Mouse (Mus musculus) embryonic facial prominence, embryonic 15.5 days (tissue): ENCODE data around the gene Ctrc. TPM values are rescaled to one million over a fixed set of nuclear protein-coding genes. Genes with fewer than 3 reads are reported as not detected.

Experiments used
- ATAC-seq: fragments of 200-750 bp; cut with Nextera tagmentation; 2 replicates; pipeline ENCODE4 v1.8.0; 2017; ENCODE audit warnings: low read depth, moderate TSS enrichment; ENCODE audit not compliant: insufficient number of reproducible peaks, low FRiP score, low TSS enrichment
- H3K27ac ChIP-seq: fragments of 300-500 bp; sonication (generic); replicated peaks from 2 replicates; pipeline ENCODE4 v1.5.1; 2015; ENCODE audit warnings: mild to moderate bottlenecking, inconsistent platforms
- H3K27me3 ChIP-seq: fragments of 300-500 bp; sonication (generic); 2 replicates; pipeline ENCODE4 v1.6.1; 2015; ENCODE audit warnings: inconsistent platforms
- H3K36me3 ChIP-seq: fragments of 300-500 bp; sonication (generic); 2 replicates; pipeline ENCODE4 v1.6.1; 2015; ENCODE audit warnings: mild to moderate bottlenecking, inconsistent platforms
- H3K4me1 ChIP-seq: fragments of 300-500 bp; sonication (generic); 2 replicates; pipeline ENCODE4 v1.6.1; 2015; ENCODE audit warnings: inconsistent platforms
- H3K4me2 ChIP-seq: fragments of 300-500 bp; sonication (generic); replicated peaks from 2 replicates; pipeline ENCODE4 v1.6.1; 2015; ENCODE audit warnings: mild to moderate bottlenecking, inconsistent platforms
- H3K4me3 ChIP-seq: fragments of 300-500 bp; sonication (generic); replicated peaks from 2 replicates; pipeline ENCODE4 v1.5.1; 2015; ENCODE audit warnings: mild to moderate bottlenecking, inconsistent platforms
- H3K9ac ChIP-seq: fragments of 300-500 bp; sonication (generic); 2 replicates; pipeline ENCODE4 v1.6.1; 2015; ENCODE audit warnings: inconsistent platforms
- H3K9me3 ChIP-seq: fragments of 300-500 bp; sonication (generic); replicated peaks from 2 replicates; pipeline ENCODE4 v1.6.1; 2016; ENCODE audit warnings: inconsistent platforms
- WGBS: fragments of 180-500 bp; shearing (Covaris S2); methylation state at CpG from one replicate; pipeline ENCODE4 v1.1.7; 2015; 5-methylcytosine and 5-hydroxymethylcytosine counted together
- polyA plus RNA-seq: library from polyadenylated mRNA; unstranded; fragments of >200 nt; fragmentation: Nextera tagmentation; extraction: Ambion mirVana; gene quantifications from 2 replicates; pipeline ENCODE4 v1.2.1, GENCODE M21; 2015

The Ctrc gene
- polyA plus RNA-seq, 1 experiment from 2014 or later: not detected

DNA sequence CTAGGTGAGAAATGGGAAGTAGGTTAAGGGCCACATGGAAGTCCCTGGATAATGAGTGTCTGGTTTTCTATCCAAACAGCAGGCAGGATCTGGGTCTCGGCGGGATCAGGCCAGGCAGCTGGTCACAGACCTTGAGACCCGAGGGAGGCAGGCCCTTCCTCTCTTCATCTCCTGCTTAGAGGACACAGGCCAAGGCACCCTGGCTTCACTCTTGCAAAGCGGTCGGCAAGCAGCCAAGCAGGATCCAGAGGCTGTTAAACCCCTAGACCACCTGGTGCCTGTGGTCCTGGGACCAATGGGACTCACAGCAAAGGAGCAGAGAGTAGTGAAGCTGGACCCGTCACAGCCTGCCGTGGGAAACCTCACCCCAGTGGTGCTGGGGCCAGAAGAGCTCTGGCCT is 49.8 kb downstream of the Ctrc start:
- H3K27ac ChIP-seq: no peak overlapping the region
- H3K9ac ChIP-seq: no peak overlapping the region
- 87% methylated on average over 7 of the region's 7 CpGs for WGBS
- peaks cover 7% of the 10 kb centered on the region; the same call in 1 of the 2 replicates for H3K36me3 ChIP-seq
- no peak for ATAC-seq
- H3K4me2 ChIP-seq: no peak overlapping the region
- H3K4me1 ChIP-seq: peaks cover 22% of the 10 kb centered on the region
- H3K27me3 ChIP-seq: no peaks in the 10 kb centered on the region
- H3K9me3 ChIP-seq: no peaks in the 10 kb centered on the region
- H3K4me3 ChIP-seq: no peak overlapping the region

DNA sequence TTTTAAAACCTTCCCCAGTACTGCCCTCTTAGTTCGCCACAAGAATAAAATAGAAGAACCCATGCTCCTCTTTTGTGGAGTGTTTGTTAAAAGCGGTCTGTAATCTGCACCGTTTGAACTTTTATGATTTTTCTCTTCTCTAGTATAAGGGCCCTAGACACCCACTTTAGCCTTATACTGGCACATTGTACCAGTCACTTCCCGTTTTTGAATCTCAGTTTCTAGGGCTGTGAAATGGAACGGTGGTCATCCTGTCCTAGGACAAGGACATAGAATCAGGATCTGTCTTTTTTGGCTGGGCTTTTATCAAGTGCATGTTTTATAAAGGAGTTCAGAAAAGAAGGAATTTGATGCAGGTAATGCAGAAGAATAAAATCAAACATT is 52.0 kb downstream of the Ctrc start:
- Histone ChIP-seq H3K9ac (peak overlapping the region; percentile 4; the same call in 1 of the 2 replicates), H3K4me2 (peak overlapping the region; percentile 47), H3K4me1 (peaks cover 32% of the 10 kb centered on the region), H3K27me3 (no peaks in the 10 kb centered on the region), H3K27ac (peak overlapping the region; percentile 95), H3K9me3 (no peaks in the 10 kb centered on the region), H3K4me3 (peak overlapping the region; percentile 77), H3K36me3 (peaks cover 7% of the 10 kb centered on the region; the same call in 1 of the 2 replicates)
- WGBS: 14% methylated on average over 5 of the region's 5 CpGs
- no peak for ATAC-seq

DNA sequence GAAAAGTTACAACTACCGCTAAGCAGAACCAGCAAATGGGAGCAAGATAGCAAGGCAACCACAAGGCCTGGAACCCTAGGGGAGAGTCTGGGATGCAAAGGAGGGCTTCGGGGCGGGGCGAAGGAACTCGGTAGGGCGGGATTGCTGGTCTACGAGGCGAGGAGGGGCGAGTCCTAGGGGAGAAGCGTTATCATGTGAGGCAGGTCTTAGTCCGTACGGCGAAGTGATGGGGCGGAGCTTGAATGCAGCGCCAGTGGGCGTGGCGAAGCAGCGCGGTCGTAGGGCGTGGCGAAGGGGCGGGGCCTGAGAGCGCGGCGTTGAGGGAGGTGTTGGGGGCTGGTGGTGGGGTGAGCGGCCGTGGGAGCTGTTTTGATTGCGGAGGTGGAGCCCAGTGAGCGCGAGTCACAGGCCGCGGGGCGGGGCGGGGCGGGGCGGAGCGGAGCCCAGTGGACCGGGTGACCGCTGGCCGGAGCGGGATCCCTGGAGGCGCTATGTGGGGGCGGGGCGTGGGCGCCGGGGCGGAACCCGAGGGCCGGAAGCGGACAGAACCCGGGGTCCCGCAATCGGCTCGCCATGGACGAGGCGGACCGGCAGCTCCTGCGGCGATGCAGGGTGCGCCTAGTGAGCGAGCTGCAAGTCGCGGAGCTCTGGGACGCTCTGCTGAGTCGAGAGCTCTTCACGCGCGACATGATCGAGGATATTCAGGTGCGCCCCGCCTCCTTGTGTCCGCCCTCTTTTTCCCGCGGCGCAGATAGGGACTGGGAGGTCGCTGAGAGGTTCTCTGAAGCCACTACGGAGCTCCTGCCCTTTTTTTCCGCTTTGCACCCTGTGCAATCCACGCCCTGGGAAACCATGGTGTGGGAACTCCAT is 52.6 kb downstream of the Ctrc start, which contains the start of gene Casp9:
Gene Casp9, plus strand, starts transcription at position 331 of the 870 bp plus-strand sequence.
- peak; percentile 88 for ATAC-seq
- under 1% methylated on average over 75 of the region's 80 CpGs for WGBS
- Histone ChIP-seq H3K27me3 (no peaks in the 10 kb centered on the region), H3K36me3 (peaks cover 7% of the 10 kb centered on the region; the same call in 1 of the 2 replicates), H3K4me3 (peak within 1 kb of the TSS; percentile 77), H3K4me1 (peaks cover 32% of the 10 kb centered on the region), H3K4me2 (peak within 1 kb of the TSS; percentile 47), H3K9ac (peak within 1 kb of the TSS; percentile 24), H3K27ac (peak within 1 kb of the TSS; percentile 95), H3K9me3 (no peaks in the 10 kb centered on the region)

DNA sequence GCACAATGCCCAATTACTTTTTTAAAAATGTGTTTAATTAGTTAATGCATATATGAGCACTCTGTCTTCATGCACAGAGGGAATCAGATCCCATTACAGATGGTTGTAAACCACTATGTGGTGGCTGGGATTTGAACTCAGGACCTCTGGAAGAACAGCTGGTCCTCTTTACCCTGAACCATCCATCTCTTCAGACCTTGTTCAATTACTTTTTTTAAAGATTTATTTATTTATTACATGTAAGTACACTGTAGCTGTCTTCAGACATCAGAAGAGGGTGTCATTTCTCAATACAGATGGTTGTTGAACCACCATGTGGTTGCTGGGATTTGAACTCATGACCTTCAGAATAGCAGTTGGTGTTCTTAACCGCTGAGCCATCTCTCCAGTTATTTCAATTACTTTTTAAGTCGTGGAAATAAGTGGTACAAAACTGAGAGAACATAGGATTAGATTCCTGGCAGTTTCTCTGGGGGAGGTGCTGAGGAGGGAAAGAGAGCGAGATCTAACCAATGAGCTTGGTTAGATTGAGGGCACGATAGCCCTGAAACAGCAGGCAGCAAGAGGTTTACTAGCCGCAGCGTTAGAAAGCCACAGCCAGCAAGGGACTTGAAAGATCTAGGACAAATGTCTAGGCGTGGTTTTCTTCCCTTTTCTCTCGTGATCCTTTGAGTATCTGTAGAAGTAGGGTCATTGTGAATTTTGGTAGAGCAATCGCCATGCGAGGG is 53.4 kb downstream of the Ctrc start:
- Histone ChIP-seq H3K27me3 (no peaks in the 10 kb centered on the region), H3K4me2 (peak overlapping the region; percentile 47), H3K9ac (peak overlapping the region; percentile 24; the same call in 1 of the 2 replicates), H3K36me3 (peaks cover 7% of the 10 kb centered on the region; the same call in 1 of the 2 replicates), H3K9me3 (no peaks in the 10 kb centered on the region), H3K4me3 (peak overlapping the region; percentile 77), H3K4me1 (peaks cover 32% of the 10 kb centered on the region), H3K27ac (peak overlapping the region; percentile 95)
- WGBS: 8% methylated on average over 10 of the region's 10 CpGs
- no peak for ATAC-seq

DNA sequence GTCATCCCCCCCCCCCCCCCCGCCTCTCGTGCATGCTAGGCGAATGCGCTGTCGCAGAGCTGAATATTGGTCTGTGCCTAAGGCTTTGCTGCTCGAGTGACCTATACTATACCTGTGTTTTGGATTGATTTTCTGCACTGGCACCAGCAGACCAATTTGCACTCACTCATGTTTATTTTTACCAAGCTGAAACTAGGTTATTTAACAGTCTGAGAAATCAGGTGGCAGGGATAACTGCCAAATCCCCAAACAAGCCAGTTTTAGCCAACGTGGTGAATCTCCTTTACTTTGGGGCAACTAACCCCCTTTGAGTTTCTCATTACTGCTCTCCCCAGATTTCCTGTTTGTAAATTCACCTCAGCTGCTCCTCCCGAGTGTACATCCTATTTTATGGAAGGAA is 54.2 kb downstream of the Ctrc start:
- H3K36me3 ChIP-seq: peaks cover 7% of the 10 kb centered on the region; the same call in 1 of the 2 replicates
- H3K4me1 ChIP-seq: peaks cover 35% of the 10 kb centered on the region
- 81% methylated on average over 8 of the region's 8 CpGs for WGBS
- no peak overlapping the region for H3K4me3 ChIP-seq
- no peak overlapping the region for H3K9ac ChIP-seq
- H3K27ac ChIP-seq: no peak overlapping the region
- no peaks in the 10 kb centered on the region for H3K9me3 ChIP-seq
- no peaks in the 10 kb centered on the region for H3K27me3 ChIP-seq
- no peak for ATAC-seq
- no peak overlapping the region for H3K4me2 ChIP-seq

DNA sequence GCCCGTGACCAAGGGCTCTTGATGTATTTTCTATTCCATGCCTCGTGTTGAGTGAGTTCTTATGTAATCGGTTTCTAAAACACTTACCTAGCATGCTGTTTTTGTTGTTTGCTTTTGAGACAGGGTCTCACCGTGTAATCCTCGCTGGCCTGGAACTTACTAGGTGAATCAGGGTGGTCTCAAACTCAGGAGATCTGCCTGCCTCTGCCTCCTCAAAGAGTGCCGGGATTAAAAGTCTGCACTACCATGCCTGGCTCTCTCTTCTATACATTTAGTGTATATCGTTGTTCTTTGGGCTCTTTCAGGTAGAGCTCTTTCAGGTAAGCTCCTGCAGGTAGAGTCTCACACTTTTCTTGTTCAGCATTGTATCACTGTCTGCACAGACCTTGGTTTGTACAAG is 54.7 kb downstream of the Ctrc start:
- Histone ChIP-seq H3K9me3 (no peaks in the 10 kb centered on the region), H3K27ac (peak overlapping the region; percentile 78; the same call in 1 of the 2 replicates), H3K36me3 (0 out of 2 replicates have a peak, but pooled peaks cover 3% of the 10 kb centered on the region), H3K4me1 (peaks cover 33% of the 10 kb centered on the region), H3K4me2 (no peak overlapping the region), H3K27me3 (no peaks in the 10 kb centered on the region), H3K9ac (no peak overlapping the region), H3K4me3 (no peak overlapping the region)
- ATAC-seq: no peak
- WGBS: 91% methylated on average over 7 of the region's 7 CpGs

DNA sequence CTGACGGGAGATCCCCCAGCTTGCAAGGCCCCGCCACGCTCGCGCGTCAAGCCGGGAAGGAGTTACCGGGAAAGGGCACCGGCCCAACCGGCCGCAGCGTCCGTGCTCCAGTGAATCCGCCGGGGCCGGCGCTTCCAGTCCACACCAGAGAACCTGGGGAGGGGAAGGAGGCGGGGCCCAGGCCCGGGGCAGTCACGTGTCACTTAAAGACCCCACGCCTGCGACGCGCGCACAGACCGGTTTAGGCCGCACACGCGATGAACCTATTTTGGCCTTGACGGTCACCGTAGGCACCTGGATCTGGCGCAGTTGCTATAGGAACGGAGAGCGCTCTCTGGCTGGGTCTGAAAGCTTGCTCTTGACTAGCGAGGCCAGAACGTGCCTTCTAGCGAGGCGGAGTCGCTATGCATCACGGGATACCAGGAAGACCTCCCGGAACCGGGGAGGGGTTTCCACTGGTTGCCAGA is 55.6 kb downstream of the Ctrc start, which contains the start of gene Dnajc16:
Gene Dnajc16, minus strand, starts transcription at position 408 of the 467 bp plus-strand sequence.
- peak within 1 kb of the TSS; percentile 97 for H3K4me3 ChIP-seq
- under 1% methylated on average over 42 of the region's 42 CpGs for WGBS
- ATAC-seq: peak; percentile 91

DNA sequence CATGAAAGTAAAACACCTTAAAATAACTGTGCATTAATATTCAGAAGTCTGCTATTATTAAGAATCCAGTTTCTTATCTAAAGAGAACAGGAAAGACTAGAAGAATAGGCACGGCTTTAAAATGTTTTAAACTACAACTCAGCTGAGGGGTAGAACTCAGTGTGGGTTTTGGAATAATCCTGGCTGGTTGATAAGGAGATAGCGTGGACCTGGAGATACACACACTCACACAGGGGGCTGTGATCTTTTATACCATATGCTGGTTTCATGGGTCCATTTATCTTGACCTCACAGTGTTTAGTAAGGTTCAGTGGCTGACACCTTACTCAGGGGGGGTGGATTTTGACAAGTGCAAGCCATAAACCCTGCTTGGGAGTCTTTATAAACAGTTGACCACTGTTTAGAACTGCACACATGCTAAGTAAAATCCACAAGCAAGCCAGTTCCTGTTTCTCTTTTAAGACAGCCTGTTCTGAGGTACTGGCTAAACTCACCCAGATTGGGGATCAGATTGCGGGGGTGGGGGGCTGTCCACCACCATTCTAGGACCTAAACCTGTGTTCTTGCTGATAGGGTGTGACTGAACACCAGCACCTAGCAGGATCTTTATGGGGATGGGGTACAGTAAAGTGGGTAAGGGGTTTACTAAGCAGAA is 56.5 kb downstream of the Ctrc start:
- H3K27me3 ChIP-seq: no peaks in the 10 kb centered on the region
- WGBS: 55% methylated on average over 3 of the region's 3 CpGs
- peak overlapping the region; percentile 78; the same call in 1 of the 2 replicates for H3K27ac ChIP-seq
- ATAC-seq: no peak
- H3K4me2 ChIP-seq: peak overlapping the region; percentile 76
- H3K4me1 ChIP-seq: peaks cover 19% of the 10 kb centered on the region
- H3K4me3 ChIP-seq: peak overlapping the region; percentile 97
- H3K36me3 ChIP-seq: 0 out of 2 replicates have a peak, but pooled peaks cover 16% of the 10 kb centered on the region
- H3K9ac ChIP-seq: peak overlapping the region; percentile 87
- no peaks in the 10 kb centered on the region for H3K9me3 ChIP-seq

More for the DNA sequence above, 55.6 kb downstream of the Ctrc start, which contains the start of gene Dnajc16:
- H3K9me3 ChIP-seq: no peaks in the 10 kb centered on the region
- peak within 1 kb of the TSS; percentile 87 for H3K9ac ChIP-seq
- no peaks in the 10 kb centered on the region for H3K27me3 ChIP-seq
- 0 out of 2 replicates have a peak, but pooled peaks cover 7% of the 10 kb centered on the region for H3K36me3 ChIP-seq
- H3K4me1 ChIP-seq: peaks cover 28% of the 10 kb centered on the region
- peak within 1 kb of the TSS; percentile 78 for H3K27ac ChIP-seq
- H3K4me2 ChIP-seq: peak within 1 kb of the TSS; percentile 76

DNA sequence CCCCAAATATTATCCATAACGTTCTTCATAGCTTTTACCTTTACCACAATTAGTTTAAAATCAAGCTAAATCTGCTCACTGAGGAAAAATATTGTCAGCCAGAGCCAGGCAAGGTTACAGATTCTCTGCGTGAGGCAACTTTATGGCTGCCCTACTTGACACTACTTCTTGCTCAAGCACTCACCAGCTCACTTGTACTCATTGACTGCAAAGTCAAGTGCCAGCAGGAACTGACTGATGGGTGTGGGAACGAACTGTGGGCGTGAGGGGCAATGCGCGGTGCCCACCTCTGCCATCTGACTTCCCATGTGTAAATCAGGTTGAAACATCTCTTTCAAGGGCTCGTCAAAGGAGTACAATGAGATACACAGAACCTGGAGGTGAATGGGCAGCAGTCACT is 58.7 kb downstream of the Ctrc start:
- ATAC-seq: no peak
- H3K9me3 ChIP-seq: no peaks in the 10 kb centered on the region
- H3K27ac ChIP-seq: 0 out of 2 replicates have a peak overlapping the region, but pooled peaks have one; percentile 28
- no peak overlapping the region for H3K4me2 ChIP-seq
- no peak overlapping the region for H3K9ac ChIP-seq
- 89% methylated on average over 7 of the region's 7 CpGs for WGBS
- H3K4me3 ChIP-seq: no peak overlapping the region
- peaks cover 38% of the 10 kb centered on the region for H3K36me3 ChIP-seq
- peaks cover 14% of the 10 kb centered on the region for H3K4me1 ChIP-seq
- H3K27me3 ChIP-seq: no peaks in the 10 kb centered on the region

DNA sequence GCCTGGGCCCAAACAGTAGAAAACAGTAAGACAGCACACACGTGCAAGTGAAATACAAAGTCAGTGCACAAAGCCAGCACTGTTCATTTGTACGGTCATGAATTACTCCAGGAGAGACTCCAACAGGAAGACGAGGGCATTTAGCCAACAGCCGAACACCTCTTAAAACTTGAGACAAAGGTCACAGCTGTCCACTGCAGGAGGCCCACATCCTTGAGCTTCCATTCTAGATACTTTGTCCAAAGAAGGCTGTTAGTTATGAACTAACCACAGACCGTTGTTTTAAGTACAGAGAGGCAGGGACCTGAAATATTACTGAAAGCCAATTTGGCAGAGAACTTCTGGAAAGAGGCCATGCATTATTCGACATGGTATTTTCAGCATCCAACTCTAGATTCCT is 59.1 kb downstream of the Ctrc start:
- Histone ChIP-seq H3K27ac (peak overlapping the region; percentile 28; the same call in 1 of the 2 replicates), H3K27me3 (no peaks in the 10 kb centered on the region), H3K9ac (no peak overlapping the region), H3K36me3 (peaks cover 42% of the 10 kb centered on the region), H3K4me1 (peaks cover 14% of the 10 kb centered on the region), H3K4me2 (no peak overlapping the region), H3K4me3 (no peak overlapping the region), H3K9me3 (no peaks in the 10 kb centered on the region)
- WGBS: 74% methylated on average over 6 of the region's 6 CpGs
- no peak for ATAC-seq
